Mouse (Mus musculus): Measurements from ENCODE around the gene Brd9. TPM values are rescaled to one million over a fixed set of nuclear protein-coding genes. Genes with fewer than 3 reads are reported as not detected.
"Not testable (repeated sequence)": the region's sequence is repeated elsewhere in the genome, so short reads cannot be mapped to it uniquely, and the experiment has no call there.

Gene Brd9
- total RNA-seq, 2 experiments from 2014 or later: 71.1 to 83.8 TPM

DNA sequence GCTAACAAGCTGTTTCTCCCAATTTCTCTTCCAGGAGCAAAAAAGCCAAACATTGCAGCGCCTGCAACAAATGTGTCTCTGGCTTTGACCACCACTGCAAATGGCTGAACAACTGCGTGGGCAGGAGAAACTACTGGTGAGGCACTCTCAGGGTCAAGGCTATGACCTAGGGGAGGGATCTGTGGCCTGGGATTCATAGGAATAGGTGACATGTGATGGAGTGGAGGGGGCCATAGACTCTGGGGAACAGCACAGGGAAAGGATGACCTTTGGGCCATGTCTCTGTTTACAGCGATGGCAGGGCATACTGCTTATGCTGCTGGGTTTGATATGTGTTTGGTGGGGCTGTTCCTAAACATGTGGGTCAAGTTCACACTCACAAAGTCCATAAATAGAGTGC, 36.9 kb downstream of the Brd9 start:
- intact Hi-C loops (cut with DNase I): no loop called here
- no peak for DNase-seq (ENCODE audit: low spot score in 2 of 2)

- no peak for DNase-seq (ENCODE audit: low spot score in 2 of 2)
- intact Hi-C loops (cut with DNase I): no loop called here
Measured at GRCm38 (mm10) chr13:73976935-73977334, 39.3 kb downstream of the Brd9 start.

DNA sequence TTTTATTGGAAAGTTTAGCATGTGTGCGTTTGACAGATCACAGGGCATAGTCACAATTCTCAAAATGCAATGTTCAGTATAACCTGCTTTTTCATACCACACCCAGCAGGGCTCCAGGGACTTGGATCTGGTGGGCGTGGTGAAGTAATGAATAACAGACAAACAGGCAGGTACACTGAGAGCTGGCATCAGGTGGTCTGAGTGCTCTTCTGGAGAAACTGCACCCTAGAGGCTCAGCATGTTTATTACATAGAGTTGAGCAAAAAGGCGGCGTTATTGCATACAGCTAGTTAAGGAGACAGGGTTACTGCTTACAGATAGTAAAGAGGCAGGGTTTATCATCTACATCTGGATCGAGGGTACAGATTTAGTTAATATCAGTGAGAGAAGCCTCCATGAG, 52.7 kb downstream of the Brd9 start:
- intact Hi-C loops (cut with DNase I): no loop called here

GRCm38 (mm10) chr13:73990761-73991160, 53.1 kb downstream of the Brd9 start:
- intact Hi-C loops (cut with DNase I): no loop called here
- no peak for DNase-seq (ENCODE audit: low spot score in 2 of 2)

More for the DNA sequence above, 52.7 kb downstream of the Brd9 start:
- no peak for DNase-seq (ENCODE audit: low spot score in 2 of 2)

DNA sequence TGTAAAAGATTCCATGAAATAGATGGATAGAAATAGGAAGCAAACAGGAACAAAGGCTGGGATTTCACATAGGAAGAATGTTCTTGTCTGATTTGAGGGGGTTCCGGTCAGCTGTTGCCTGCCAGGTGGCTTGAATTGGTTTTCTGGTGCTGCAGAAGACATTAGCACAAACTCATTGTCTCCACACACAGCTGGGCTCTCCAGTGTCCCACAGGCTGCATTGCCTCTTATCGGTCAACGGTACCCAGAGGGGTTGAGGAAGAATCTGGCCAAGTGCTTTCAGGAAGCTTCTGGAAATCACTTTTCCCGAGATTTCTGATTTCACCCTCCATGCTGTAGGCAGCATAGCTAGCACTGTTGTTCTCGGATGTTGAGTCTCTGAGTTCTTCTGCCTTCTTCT, 53.7 kb downstream of the Brd9 start:
- intact Hi-C loops (cut with DNase I): no loop called here
- DNase-seq (ENCODE audit: low spot score in 2 of 2): no peak

DNA sequence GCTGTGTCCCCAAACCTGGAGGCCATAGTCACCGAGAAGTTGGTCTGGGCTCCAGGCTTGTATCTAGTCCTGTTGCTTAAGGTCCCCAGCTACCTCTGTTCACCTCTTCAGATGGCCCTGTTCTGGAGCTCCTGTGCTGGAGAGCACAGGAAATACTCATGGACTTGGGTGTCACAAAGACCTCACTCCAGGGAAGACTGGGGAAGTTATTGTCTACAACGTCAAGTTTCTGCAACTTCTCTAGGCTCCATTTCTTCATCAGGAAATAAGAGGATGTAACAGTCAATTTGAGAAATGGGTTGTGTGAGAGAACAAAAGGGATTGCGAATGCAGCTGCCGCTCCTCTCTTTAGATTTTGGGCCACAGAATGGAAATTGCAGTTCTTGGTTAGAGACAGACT, 58.8 kb downstream of the Brd9 start:
- intact Hi-C loops (cut with DNase I): no loop called here

GRCm38 (mm10) chr13:74000519-74000918, 62.9 kb downstream of the Brd9 start:
- no peak for DNase-seq (ENCODE audit: low spot score in 2 of 2)
- intact Hi-C loops (cut with DNase I): no loop called here

More for the DNA sequence above, 58.8 kb downstream of the Brd9 start:
- no peak for DNase-seq (ENCODE audit: low spot score in 2 of 2)

GRCm38 (mm10) chr13:74000961-74001360, 63.4 kb downstream of the Brd9 start:
- DNase-seq (ENCODE audit: low spot score in 2 of 2): no peak
- intact Hi-C loops (cut with DNase I): no loop called here

DNA sequence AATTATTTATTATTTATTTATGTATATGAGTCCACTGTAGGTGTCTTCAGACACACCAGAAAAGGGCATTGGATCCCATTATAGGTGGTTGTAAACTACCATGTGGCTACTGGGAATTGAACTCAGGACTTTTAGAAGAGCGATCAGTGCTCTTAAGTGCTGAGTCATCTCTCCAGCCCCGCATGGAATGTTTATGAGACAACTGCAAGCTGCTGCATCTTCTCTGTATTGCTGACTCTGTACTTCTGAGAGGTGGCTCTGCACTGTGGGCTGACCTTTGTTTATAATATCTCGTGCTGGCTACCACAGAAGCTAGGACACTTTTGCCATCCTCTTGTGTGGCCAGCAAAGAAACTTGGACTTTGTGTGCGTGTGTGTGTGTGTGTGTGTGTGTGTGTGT, 63.9 kb downstream of the Brd9 start:
- intact Hi-C loops (cut with DNase I): no loop called here
- DNase-seq (ENCODE audit: low spot score in 2 of 2): no peak

DNA sequence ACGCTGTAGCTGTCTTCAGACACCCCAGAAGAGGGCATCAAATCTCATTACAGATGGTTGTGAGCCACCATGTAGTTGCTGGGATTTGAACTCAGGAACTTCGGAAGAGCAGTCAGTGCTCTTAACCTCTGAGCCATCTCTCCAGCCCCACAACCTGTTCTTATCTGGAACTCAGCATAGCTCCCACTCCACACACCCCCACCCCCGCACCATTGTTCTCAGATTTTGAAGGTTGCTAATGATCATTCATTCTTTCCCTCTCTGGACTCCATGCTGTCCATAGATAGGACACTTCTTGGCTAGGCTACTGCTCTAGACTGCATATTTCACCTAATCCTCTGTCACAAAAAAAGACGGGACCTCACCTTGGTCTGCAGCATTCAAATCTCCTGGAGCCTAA, 69.3 kb downstream of the Brd9 start:
- intact Hi-C loops (cut with DNase I): not testable (repeated sequence)

GRCm38 (mm10) chr13:74008216-74008615, 70.6 kb downstream of the Brd9 start:
- intact Hi-C loops (cut with DNase I); DNase-seq (ENCODE audit: low spot score in 2 of 2): not testable (repeated sequence)

More for the DNA sequence above, 69.3 kb downstream of the Brd9 start:
- DNase-seq (ENCODE audit: low spot score in 2 of 2): not testable (repeated sequence)

GRCm38 (mm10) chr13:74008948-74009718, 71.5 kb downstream of the Brd9 start, which contains the start of gene Tppp:
Tppp (plus strand) TSS chr13:74009407.
- DNase-seq (ENCODE audit: low spot score in 2 of 2): peak; percentile 93 to 96
- intact Hi-C loops (cut with DNase I): no loop called here

GRCm38 (mm10) chr13:74009791-74010614, 72.4 kb downstream of the Brd9 start:
- intact Hi-C loops (cut with DNase I): no loop called here
- DNase-seq (ENCODE audit: low spot score in 2 of 2): peak; percentile 81 to 85

Small RNAs within 50 kb of the gene (microRNA-seq; reads per million reads assigned to microRNA genes)
- gene Gm25197: not detected

Other genes with a start within 250 kb of the Brd9 start
- gene Slc6a19, start 232.9 kb upstream of the Brd9 start, total RNA-seq (2021): under 1 TPM in 1 of 2 experiments, not detected in 1; 0.15 TPM
- gene Slc12a7, start 204.7 kb upstream of the Brd9 start, total RNA-seq (2021): 1 to 10 TPM; 3.6 to 3.8 TPM
- gene Nkd2, start 90.2 kb upstream of the Brd9 start, total RNA-seq (2021): 1 to 10 TPM; 2.4 to 3.2 TPM
- 1 to 10 TPM; 1.3 to 1.4 TPM for gene Trip13, start within 50 bp of the Brd9 start, total RNA-seq (2021)
- not detected for gene Zdhhc11, start 26.0 kb downstream of the Brd9 start, total RNA-seq (2021)
- 100 to 1,000 TPM; 340 to 404 TPM for gene Tppp, start 71.6 kb downstream of the Brd9 start, total RNA-seq (2021)
- 1 to 10 TPM; 1.6 to 2.2 TPM for gene Cep72, start 124.5 kb downstream of the Brd9 start, total RNA-seq (2021)
- gene Slc9a3, start 183.6 kb downstream of the Brd9 start, total RNA-seq (2021): 1 to 10 TPM; 1.4 to 2.4 TPM

Measured in left cerebral cortex, postnatal 36 days (tissue).